Mouse (Mus musculus) heart, postnatal 0 days (tissue): Measurements from ENCODE around the gene Lpp.

Experiments
- CTCF ChIP-seq: IDR thresholded peaks from 2 replicates; pipeline ENCODE4 v1.5.1; 2016; ENCODE audit warnings: antibody characterized with exemption, control low read depth, low read depth
- EP300 ChIP-seq: IDR thresholded peaks from 2 replicates; pipeline ENCODE4 v1.6.1; 2016; ENCODE audit warnings: antibody characterized with exemption, low read depth

DNA sequence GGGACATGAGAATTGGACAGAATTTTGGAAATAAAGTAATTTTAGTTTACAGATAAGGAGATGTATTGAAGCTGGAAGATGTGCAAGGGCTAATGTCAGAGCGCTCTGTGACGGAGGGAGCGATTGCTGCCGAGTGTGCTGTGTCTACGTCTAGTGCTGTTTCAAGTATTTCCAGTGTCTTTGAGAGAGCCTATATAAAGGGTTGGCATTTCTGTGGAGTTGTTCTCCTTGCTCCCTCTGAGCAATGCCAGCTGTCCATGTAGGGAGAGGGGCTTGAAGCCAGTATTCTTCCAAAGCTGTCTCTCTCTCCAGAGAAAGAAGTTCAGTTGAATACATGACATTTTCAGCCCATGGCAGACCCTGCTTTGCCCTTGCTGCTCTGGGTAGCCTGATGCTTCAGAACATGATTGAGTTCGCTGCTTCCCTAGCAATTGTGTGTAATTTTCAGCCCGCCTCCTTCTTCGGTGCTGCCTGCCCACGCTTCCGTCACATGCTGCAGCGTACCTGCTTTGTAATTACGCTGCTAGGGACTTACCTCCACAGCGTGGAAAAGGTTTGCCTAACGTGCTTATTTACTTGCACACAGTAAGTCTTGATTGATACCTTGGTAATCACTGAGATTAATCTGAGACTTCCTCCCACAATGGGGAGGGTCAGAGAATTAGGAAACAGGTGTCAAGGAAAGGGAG lies 207.1 kb downstream of the Lpp start:
- TF ChIP-seq CTCF: no peak
- no peak for TF ChIP-seq EP300
